Mouse (Mus musculus) bone marrow macrophage, adult 2 months (primary cell): ENCODE results near the gene Trim15. TPM values are rescaled to one million over a fixed set of nuclear protein-coding genes. Genes with fewer than 3 reads are reported as not detected.

Experiments
- H3K27ac ChIP-seq: 2 replicates; pipeline ENCODE4 v1.5.1; 2012; ENCODE audit warnings: low read depth, low read length; ENCODE audit not compliant: insufficient read depth
- H3K4me1 ChIP-seq: 2 replicates; pipeline ENCODE4 v1.6.1; 2012; ENCODE audit warnings: low read length; ENCODE audit not compliant: control insufficient read depth, insufficient read depth
- H3K4me3 ChIP-seq: 2 replicates; pipeline ENCODE4 v1.5.1; 2012; ENCODE audit warnings: mild to moderate bottlenecking, low read length, moderate library complexity; ENCODE audit not compliant: insufficient read depth
- CTCF ChIP-seq: IDR thresholded peaks from 2 replicates; pipeline ENCODE4 v1.5.1; 2012; ENCODE audit warnings: low read depth, mild to moderate bottlenecking, low read length, moderate library complexity
- POLR2A ChIP-seq: IDR thresholded peaks from 2 replicates; pipeline ENCODE4 v1.6.1; 2012; ENCODE audit warnings: mild to moderate bottlenecking, low read depth, low read length, borderline replicate concordance
- polyA plus RNA-seq: library from polyadenylated mRNA; stranded (reverse); fragments of >200 nt; gene quantifications from 2 replicates; pipeline ENCODE4 v1.2.4, GENCODE M21; 2012; ENCODE audit not compliant: missing spikeins, insufficient read depth, insufficient read length

The Trim15 gene
- polyA plus RNA-seq, result not detected in 2 replicates

DNA sequence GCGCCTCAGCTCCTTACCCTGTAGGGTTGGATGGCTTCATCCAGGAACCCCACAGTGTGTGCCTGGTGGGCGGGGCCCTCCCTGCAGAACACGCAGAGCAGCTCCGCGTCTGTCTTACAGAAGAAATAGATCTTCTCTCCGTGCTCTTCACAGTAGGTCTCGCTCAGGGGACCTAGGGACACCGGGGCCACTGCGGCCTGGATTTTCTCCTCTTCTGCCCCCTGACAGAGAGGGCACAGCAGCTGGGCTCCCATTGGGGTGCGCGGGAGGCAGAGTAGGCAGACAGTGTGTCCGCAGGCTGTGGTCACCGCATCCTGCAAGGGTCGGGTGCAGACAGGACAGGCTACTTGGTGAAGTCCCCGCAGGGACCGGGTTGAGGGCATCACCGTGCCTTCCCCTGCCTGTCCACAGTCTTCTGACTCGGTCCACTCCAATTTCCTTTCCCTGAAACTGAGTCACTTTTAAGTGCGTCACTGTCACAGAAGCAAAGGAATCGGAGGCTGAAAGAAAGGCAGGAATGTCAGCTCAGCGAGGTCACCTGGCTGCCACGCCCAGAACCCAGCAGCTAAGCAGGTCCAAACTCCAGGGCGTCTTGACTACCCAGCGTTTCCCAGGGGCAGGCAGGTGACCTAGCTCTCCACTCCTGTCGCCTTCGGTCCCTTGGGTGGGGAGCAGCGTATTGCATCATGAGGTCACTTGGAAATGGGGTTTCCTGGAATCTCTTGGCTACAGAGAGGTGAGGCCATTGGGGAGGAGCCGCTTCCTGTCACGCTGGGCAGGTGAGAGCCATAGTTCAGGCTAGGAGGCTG, at the start of gene Trim15:
TSS of gene Trim15 (minus strand) at position 492 of the 809 bp plus-strand sequence.
- TF ChIP-seq POLR2A (no peak), CTCF (no peak)
- Histone ChIP-seq H3K4me3 (no peak within 1 kb of the TSS), H3K27ac (no peak within 1 kb of the TSS), H3K4me1 (no peaks in the 10 kb centered on the region)

DNA sequence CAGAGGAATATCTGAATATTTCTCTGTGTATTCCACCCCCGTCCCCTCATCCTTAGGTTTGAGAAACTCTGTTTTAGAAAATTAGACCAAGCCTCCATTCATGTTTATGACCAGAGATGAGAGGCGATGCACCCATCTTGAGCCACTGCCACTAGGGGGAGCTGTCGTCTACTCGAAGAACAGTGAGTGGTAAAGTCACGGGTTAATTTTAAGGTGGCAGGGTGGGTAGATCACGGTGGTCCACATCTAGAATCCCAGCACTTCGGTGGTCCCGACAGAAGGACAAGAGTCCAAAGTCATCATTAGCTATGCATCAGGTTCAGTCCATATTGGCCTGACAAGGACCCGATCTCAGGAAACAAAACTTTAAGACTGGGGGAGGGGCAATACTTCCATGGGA, 48.1 kb upstream of the Trim15 start:
- H3K27ac ChIP-seq, result no peak overlapping the region
- H3K4me1 ChIP-seq, result no peaks in the 10 kb centered on the region
- H3K4me3 ChIP-seq, result no peak overlapping the region
- TF ChIP-seq CTCF (peak; percentile 98), POLR2A (no peak)

DNA sequence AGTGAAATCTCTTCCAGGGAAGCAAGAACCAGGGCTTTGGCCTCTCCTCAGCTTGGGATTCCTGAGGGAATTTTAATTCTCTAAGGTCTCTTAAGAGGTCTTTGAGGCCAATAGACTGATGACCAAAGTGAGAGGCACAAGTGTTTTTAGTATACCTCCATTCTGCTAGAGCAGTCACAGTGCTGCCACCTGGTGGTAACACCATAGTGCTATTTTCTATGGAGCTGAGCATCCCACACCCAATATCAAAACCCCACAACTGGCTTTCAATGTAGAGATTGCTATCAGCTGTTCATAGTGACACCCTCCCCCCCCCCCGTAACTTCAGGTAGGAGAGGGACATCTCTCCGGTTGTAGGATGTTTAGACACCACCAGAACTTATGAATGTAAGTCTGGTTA, 47.1 kb upstream of the Trim15 start:
- TF ChIP-seq CTCF (no peak), POLR2A (no peak)

DNA sequence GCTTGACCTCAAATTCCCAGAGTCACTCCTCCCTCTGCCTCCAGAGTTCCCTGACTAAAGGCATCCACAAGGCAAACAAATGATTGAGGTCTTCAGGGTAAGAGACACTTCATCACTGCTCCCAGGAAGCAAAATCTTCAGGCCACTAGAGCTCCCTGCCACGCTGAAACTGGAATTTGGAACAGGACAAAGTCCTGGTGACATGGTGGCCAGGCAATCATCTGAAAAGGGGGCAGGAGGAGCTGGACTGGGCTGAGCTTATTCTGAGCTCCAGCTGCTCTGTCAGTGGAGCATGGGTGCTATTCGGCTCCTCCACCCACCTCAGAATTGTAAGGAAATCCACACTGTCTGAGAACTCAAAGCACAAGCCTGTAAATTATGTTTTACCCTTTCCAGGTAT, 45.0 kb upstream of the Trim15 start:
- Histone ChIP-seq H3K27ac (no peak overlapping the region), H3K4me3 (no peak overlapping the region), H3K4me1 (no peaks in the 10 kb centered on the region)
- TF ChIP-seq POLR2A (no peak), CTCF (no peak)

More for the DNA sequence above, 47.1 kb upstream of the Trim15 start:
- H3K4me3 ChIP-seq, result no peak overlapping the region
- H3K4me1 ChIP-seq, result no peaks in the 10 kb centered on the region
- H3K27ac ChIP-seq, result no peak overlapping the region

DNA sequence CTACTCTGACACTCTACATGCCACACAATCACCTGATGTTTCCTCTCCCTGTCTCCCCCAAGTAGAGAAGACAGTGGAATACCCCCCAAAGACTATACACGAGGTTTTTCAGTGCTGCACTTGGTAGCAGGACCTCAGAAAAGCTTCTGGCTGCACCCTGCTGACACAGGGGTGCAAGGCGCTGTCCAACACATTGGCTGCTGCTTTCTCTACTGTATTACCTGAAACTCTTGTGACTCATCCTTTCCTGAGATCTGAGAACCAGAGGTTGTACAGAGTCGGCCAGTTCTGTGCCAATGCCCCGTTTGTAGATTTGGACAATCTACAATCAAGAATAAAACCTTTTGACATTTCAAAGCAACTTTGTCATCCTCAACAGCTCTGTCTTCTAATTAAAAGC, 42.8 kb upstream of the Trim15 start:
- no peak overlapping the region for H3K4me3 ChIP-seq
- TF ChIP-seq POLR2A (no peak), CTCF (no peak)
- H3K27ac ChIP-seq, result no peak overlapping the region
- H3K4me1 ChIP-seq, result peaks cover 9% of the 10 kb centered on the region

DNA sequence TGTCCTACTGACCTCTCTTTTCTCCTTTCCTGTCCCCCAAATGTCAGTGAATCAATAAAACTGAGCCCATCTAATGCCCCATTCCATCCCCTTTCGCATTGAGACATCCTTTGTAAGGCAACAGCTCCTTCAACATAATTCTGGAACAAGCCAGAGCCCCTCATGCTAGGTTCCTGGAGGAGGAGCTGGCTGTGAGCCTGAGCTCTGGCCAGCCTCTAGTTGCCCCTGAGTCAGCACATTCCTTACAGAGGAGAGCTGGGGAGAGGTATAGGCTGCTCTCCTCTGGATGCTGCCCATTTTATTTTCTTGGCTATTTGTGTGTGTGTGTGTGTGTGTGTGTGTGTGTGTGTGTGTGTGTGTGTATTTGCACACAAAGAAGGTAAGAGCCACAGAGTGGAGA, 41.2 kb upstream of the Trim15 start:
- Histone ChIP-seq H3K4me1 (peaks cover 16% of the 10 kb centered on the region), H3K27ac (no peak overlapping the region), H3K4me3 (no peak overlapping the region)
- TF ChIP-seq CTCF (no peak), POLR2A (no peak)

DNA sequence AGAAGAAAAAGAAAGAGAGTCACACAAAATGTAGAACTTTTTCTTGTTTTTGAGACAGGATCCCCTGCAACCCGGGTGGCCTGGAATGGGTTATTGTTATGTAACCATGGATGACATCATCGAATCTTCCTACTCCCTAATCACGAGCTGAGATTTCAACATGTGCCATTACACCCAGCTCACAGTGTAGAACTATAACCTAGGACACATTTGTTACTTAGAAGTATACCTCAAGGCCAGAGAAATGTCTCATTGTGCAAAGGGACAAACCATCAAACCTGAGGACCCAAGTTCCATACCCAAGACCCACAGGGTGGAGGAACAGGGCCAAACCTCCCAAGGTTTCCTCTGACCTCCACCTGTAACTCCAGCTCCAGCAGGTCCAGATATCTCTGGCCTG, 36.6 kb upstream of the Trim15 start:
- peaks cover 18% of the 10 kb centered on the region for H3K4me1 ChIP-seq
- peak overlapping the region; percentile 89 for H3K27ac ChIP-seq

DNA sequence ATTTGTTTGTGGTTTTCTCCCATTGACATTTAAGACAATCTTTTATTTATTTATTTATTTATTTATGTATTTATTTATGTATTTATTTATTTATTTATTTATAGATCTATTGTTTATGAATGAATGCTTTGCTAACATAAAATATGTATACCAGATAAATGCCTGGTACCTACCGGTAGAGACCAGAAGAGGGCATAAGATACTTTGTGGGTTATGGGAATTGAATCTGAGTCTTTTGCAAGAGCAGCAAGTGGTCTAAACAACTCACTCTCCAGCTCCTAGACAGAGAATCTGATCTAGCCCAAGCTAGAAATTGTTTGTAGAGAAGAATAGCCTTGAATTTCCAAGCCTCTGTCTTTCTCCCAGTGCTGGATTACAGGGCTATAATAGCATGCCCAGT, 33.7 kb upstream of the Trim15 start:
- TF ChIP-seq POLR2A (no peak), CTCF (no peak)
- Histone ChIP-seq H3K4me1 (peaks cover 18% of the 10 kb centered on the region), H3K27ac (no peak overlapping the region), H3K4me3 (no peak overlapping the region)

More for the DNA sequence above, 36.6 kb upstream of the Trim15 start:
- no peak overlapping the region for H3K4me3 ChIP-seq
- TF ChIP-seq POLR2A (no peak), CTCF (no peak)

DNA sequence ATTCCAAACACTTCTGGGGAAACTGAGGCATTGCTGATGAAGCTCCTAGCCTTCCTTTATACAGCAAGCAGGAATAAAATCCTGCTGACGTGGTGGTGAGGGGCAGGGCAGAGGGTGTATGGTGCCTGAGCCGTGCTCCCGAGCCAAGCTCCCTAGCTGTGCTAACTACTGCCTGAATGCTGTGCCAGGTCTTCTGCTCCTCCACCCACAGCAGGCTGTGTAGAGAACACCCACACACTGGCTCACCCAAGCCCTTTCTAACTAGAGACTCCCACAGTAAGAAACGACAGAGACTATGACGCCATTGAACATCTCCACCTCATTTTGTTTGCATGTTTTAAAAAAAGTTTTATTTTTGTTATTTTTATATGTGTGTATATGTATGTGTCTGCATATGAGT, 33.0 kb upstream of the Trim15 start:
- Histone ChIP-seq H3K27ac (no peak overlapping the region), H3K4me1 (peaks cover 11% of the 10 kb centered on the region), H3K4me3 (no peak overlapping the region)
- no peak for TF ChIP-seq POLR2A
- no peak for TF ChIP-seq CTCF

DNA sequence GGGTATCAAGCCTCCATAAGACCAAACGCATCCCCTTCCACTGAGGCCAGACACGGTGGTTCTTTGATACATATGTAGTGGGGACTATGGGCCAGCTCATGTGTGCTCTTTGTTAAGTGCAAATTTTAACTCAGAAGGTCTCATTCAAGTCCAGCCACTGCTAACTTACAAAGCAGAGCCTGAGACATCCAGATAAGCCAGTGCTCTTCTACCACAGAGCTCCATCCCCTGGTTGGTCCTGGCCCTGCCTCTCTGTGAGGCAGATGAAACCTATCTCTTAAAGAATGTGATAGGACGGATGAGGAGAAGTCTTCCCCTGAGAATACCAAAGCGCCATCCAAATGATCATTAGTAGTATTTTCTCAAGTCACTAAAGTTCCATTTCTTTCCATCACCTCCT, 32.4 kb upstream of the Trim15 start:
- Histone ChIP-seq H3K27ac (no peak overlapping the region), H3K4me1 (peaks cover 6% of the 10 kb centered on the region), H3K4me3 (no peak overlapping the region)
- no peak for TF ChIP-seq POLR2A
- no peak for TF ChIP-seq CTCF
